Mouse (Mus musculus): ENCODE results near the gene Ctla2a.

DNA sequence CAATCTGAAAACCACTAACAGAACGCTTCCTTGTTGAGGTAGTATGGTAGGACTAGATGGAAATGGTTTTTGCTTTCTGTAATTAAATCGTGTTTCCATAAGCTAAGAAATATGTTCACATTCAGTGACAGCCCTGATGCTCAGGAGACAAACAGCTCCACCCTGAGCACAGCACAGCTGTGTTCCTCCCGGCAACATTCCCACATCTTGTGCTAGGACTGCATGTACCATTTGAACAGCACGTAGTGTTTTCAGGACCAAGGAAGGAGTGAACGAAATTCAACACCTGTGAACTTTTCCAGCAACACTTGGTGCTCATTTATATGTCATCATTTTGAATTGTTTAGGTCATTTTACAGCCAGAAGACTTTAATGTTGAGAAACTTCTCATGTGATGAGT, 25.3 kb upstream of the Ctla2a start:
- no peak for TF ChIP-seq POLR2A (IDR thresholded peaks at IDR 0.05; ENCODE audit: borderline replicate concordance, insufficient read depth, low read length)
- no peak for TF ChIP-seq CTCF (IDR thresholded peaks at IDR 0.05; ENCODE audit: borderline replicate concordance, insufficient read depth, low read depth, low read length)
